Mouse (Mus musculus) forebrain, embryonic 11.5 days (tissue): ENCODE data around the gene Meaf6. TPM values are rescaled to one million over a fixed set of nuclear protein-coding genes. Genes with fewer than 3 reads are reported as not detected.
A peak's percentile ranks its signal among the peaks of the same experiment; 100 is the strongest.

Experiments
- ATAC-seq: fragments of 200-750 bp; cut with Nextera tagmentation; replicated peaks from 2 replicates; pipeline ENCODE4 v1.8.0; 2017; ENCODE audit warnings: moderate TSS enrichment; ENCODE audit not compliant: low FRiP score
- DNase-seq: peaks from one replicate; pipeline ENCODE4 v3.0.0-alpha.2; 2017; ENCODE audit warnings: low spot score
- H3K27ac ChIP-seq: fragments of 300-500 bp; sonication (generic); 2 replicates; pipeline ENCODE4 v1.5.1; 2014; ENCODE audit warnings: low read depth, low read length
- H3K27me3 ChIP-seq: fragments of 300-500 bp; sonication (generic); 2 replicates; pipeline ENCODE4 v1.6.1; 2014; ENCODE audit warnings: mild to moderate bottlenecking, low read length, mixed read lengths; ENCODE audit not compliant: control insufficient read depth, insufficient read depth
- H3K36me3 ChIP-seq: fragments of 300-500 bp; sonication (generic); 2 replicates; pipeline ENCODE4 v1.6.1; 2014; ENCODE audit warnings: mild to moderate bottlenecking, low read length, moderate library complexity, mixed read lengths; ENCODE audit not compliant: control insufficient read depth, insufficient read depth
- H3K4me1 ChIP-seq: fragments of 300-500 bp; sonication (generic); replicated peaks from 2 replicates; pipeline ENCODE4 v1.6.1; 2014; ENCODE audit warnings: low read length, mixed read lengths; ENCODE audit not compliant: control insufficient read depth, insufficient read depth
- H3K4me2 ChIP-seq: fragments of 300-500 bp; sonication (generic); 2 replicates; pipeline ENCODE4 v1.6.1; 2014; ENCODE audit warnings: low read depth, mild to moderate bottlenecking, low read length, moderate library complexity, mixed read lengths; ENCODE audit not compliant: severe bottlenecking
- H3K4me3 ChIP-seq: fragments of 300-500 bp; sonication (generic); 2 replicates; pipeline ENCODE4 v1.5.1; 2014; ENCODE audit warnings: low read depth, low read length
- H3K9ac ChIP-seq: fragments of 300-500 bp; sonication (generic); 2 replicates; pipeline ENCODE4 v1.6.1; 2014; ENCODE audit warnings: low read length
- H3K9me3 ChIP-seq: fragments of 300-500 bp; sonication (generic); 2 replicates; pipeline ENCODE4 v1.6.1; 2016; ENCODE audit warnings: low read length, mixed read lengths; ENCODE audit not compliant: control insufficient read depth
- WGBS: fragments of 180-500 bp; shearing (Covaris S2); extraction: QIAGEN DNeasy Blood & Tissue Kit; methylation state at CpG from one replicate; pipeline ENCODE4 v1.1.7; 2014; 5-methylcytosine and 5-hydroxymethylcytosine counted together
- polyA plus RNA-seq: library from polyadenylated mRNA; unstranded; fragments of >200 nt; fragmentation: Nextera tagmentation; extraction: Ambion mirVana; gene quantifications from 2 replicates; pipeline ENCODE4 v1.2.1, GENCODE M21; 2014

The Meaf6 gene
- polyA plus RNA-seq, 1 experiment from 2014 or later, result 109 TPM

GRCm38 (mm10) chr4:125127305-125128084 lies 42.6 kb downstream of the Meaf6 start, which contains the start of gene Zc3h12a:
Zc3h12a (minus strand) TSS chr4:125127840.
- no peaks in the 10 kb centered on the region for H3K9me3 ChIP-seq
- peak within 1 kb of the TSS; percentile 43 for H3K9ac ChIP-seq
- H3K36me3 ChIP-seq, result no peaks in the 10 kb centered on the region
- H3K27ac ChIP-seq, result no peak within 1 kb of the TSS
- peak; percentile 93 for ATAC-seq
- H3K4me2 ChIP-seq, result peak within 1 kb of the TSS; percentile 96
- peaks cover 3% of the 10 kb centered on the region for H3K4me1 ChIP-seq
- DNase-seq, result peak; percentile 94
- H3K27me3 ChIP-seq, result peaks cover 6% of the 10 kb centered on the region
- WGBS, result 1% methylated on average over 61 of the region's 62 CpGs
- H3K4me3 ChIP-seq, result peak within 1 kb of the TSS; percentile 63

GRCm38 (mm10) chr4:125131493-125131892 lies 46.6 kb downstream of the Meaf6 start:
- no peak overlapping the region for H3K9ac ChIP-seq
- H3K27ac ChIP-seq, result no peak overlapping the region
- no peaks in the 10 kb centered on the region; the same call in 1 of the 2 replicates for H3K4me1 ChIP-seq
- WGBS, result 78% methylated on average over 4 of the region's 4 CpGs
- H3K36me3 ChIP-seq, result no peaks in the 10 kb centered on the region
- ATAC-seq (no peak), DNase-seq (no peak)
- H3K4me2 ChIP-seq, result no peak overlapping the region
- H3K27me3 ChIP-seq, result peaks cover 6% of the 10 kb centered on the region
- no peaks in the 10 kb centered on the region for H3K9me3 ChIP-seq
- no peak overlapping the region for H3K4me3 ChIP-seq

- 17% methylated on average over 5 of the region's 5 CpGs for WGBS
- H3K4me3 ChIP-seq, result no peak overlapping the region
- DNase-seq (peak; percentile 84), ATAC-seq (no peak)
- H3K27me3 ChIP-seq, result peaks cover 4% of the 10 kb centered on the region
- no peak overlapping the region for H3K27ac ChIP-seq
- H3K9me3 ChIP-seq, result no peaks in the 10 kb centered on the region
- H3K36me3 ChIP-seq, result no peaks in the 10 kb centered on the region
- H3K4me1 ChIP-seq, result no peaks in the 10 kb centered on the region; the same call in 1 of the 2 replicates
- no peak overlapping the region for H3K9ac ChIP-seq
- no peak overlapping the region for H3K4me2 ChIP-seq
Observed at GRCm38 (mm10) chr4:125132394-125132793, 47.5 kb downstream of the Meaf6 start.

- Histone ChIP-seq H3K36me3 (no peaks in the 10 kb centered on the region), H3K4me1 (no peaks in the 10 kb centered on the region), H3K4me2 (no peak overlapping the region), H3K9me3 (no peaks in the 10 kb centered on the region), H3K27me3 (no peaks in the 10 kb centered on the region), H3K27ac (no peak overlapping the region), H3K9ac (no peak overlapping the region), H3K4me3 (no peak overlapping the region)
- DNase-seq (no peak), ATAC-seq (no peak)
- 80% methylated on average over 4 of the region's 4 CpGs for WGBS
Observed at GRCm38 (mm10) chr4:125134192-125134591, 49.3 kb downstream of the Meaf6 start.

GRCm38 (mm10) chr4:125134631-125135030 lies 49.7 kb downstream of the Meaf6 start:
- no peak overlapping the region for H3K4me2 ChIP-seq
- no peaks in the 10 kb centered on the region for H3K4me1 ChIP-seq
- no peak overlapping the region for H3K27ac ChIP-seq
- no peaks in the 10 kb centered on the region for H3K27me3 ChIP-seq
- no peak for DNase-seq
- no peaks in the 10 kb centered on the region for H3K9me3 ChIP-seq
- no peaks in the 10 kb centered on the region for H3K36me3 ChIP-seq
- 84% methylated on average over 5 of the region's 5 CpGs for WGBS
- H3K4me3 ChIP-seq, result no peak overlapping the region
- no peak overlapping the region for H3K9ac ChIP-seq
- ATAC-seq, result no peak

GRCm38 (mm10) chr4:125135076-125135855 lies 50.3 kb downstream of the Meaf6 start:
- WGBS, result 80% methylated on average over 10 of the region's 10 CpGs
- H3K4me1 ChIP-seq, result no peaks in the 10 kb centered on the region
- ATAC-seq, result no peak
- H3K9ac ChIP-seq, result no peak overlapping the region
- H3K27ac ChIP-seq, result no peak overlapping the region
- H3K36me3 ChIP-seq, result no peaks in the 10 kb centered on the region
- no peak overlapping the region for H3K4me3 ChIP-seq
- no peaks in the 10 kb centered on the region for H3K27me3 ChIP-seq
- H3K9me3 ChIP-seq, result no peaks in the 10 kb centered on the region
- no peak overlapping the region for H3K4me2 ChIP-seq
- no peak for DNase-seq

GRCm38 (mm10) chr4:125136303-125136888 lies 51.5 kb downstream of the Meaf6 start:
- no peaks in the 10 kb centered on the region for H3K36me3 ChIP-seq
- WGBS, result 50% methylated on average over 12 of the region's 12 CpGs
- no peaks in the 10 kb centered on the region for H3K27me3 ChIP-seq
- ATAC-seq (no peak), DNase-seq (no peak)
- no peak overlapping the region for H3K27ac ChIP-seq
- no peak overlapping the region for H3K4me3 ChIP-seq
- H3K9me3 ChIP-seq, result no peaks in the 10 kb centered on the region
- no peak overlapping the region for H3K4me2 ChIP-seq
- H3K4me1 ChIP-seq, result no peaks in the 10 kb centered on the region
- no peak overlapping the region for H3K9ac ChIP-seq

GRCm38 (mm10) chr4:125138321-125138720 lies 53.4 kb downstream of the Meaf6 start:
- no peak for DNase-seq
- Histone ChIP-seq H3K27me3 (no peaks in the 10 kb centered on the region; the same call in 1 of the 2 replicates), H3K9ac (no peak overlapping the region), H3K4me1 (no peaks in the 10 kb centered on the region), H3K36me3 (no peaks in the 10 kb centered on the region), H3K4me2 (no peak overlapping the region), H3K4me3 (no peak overlapping the region), H3K9me3 (no peaks in the 10 kb centered on the region), H3K27ac (no peak overlapping the region)
- 84% methylated on average over 7 of the region's 7 CpGs for WGBS
- no peak for ATAC-seq
